22 mouse cellular contexts compared by ENCODE assay signal in the genomic region with DNA sequence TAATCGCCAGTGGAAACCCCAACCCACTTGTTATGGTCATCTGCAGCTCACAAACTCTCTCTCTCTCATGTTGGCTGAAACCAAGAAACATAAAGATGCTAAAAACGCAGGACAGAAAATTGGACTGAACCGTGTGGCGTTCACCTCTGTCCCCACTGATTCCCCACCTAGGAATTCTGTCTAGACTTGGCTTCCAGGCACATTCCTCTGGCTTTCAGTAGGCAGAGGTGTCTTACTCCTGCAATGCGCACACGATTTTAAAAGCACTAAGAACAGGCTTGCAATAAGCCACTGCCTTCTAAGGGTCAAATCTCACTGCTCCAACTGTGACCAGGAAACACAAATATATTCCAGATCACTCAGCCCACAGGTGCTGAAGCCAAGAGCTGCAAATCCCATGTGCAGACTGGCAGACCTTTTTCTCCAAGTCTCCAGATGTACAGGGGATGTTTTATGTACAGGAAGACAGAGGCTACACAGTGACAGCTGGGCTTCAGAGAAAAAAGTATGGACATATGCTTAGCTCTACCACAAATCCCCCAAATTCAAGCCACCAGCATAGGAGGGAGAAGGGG.
DNase-seq lines count a peak whose midpoint lies in the region; ATAC-seq and TF ChIP-seq lines count a peak whose summit lies in the region.
"Had no signal": no experiment of that assay in that cellular context is flagged by ENCODE, and none has a peak within 500 bp of the region (broad histone marks: within the 10 kb centered on the region; RNA-seq: fewer than 3 reads in every experiment).

No protein-coding gene starts in this region.

- DNase-seq in embryo, embryonic 11 days, result peak; percentile 16
- DNase-seq in embryo, embryonic 9.5 days (ENCODE audit: extremely low spot score), result no peak
- DNase-seq in embryonic facial prominence, embryonic 14.5 days (ENCODE audit: low spot score), result peak; percentile 45
- no peak for DNase-seq in adrenal gland, adult 2 months
- DNase-seq in adrenal gland, adult 18-20 months (ENCODE audit: low spot score in 2 of 2), result no peak
- DNase-seq in left cerebral cortex, adult 9 months (ENCODE audit: low spot score in 2 of 2), result no peak
- DNase-seq: adrenal gland, postnatal 25 days; cerebellum, adult 8-10 months; forebrain, postnatal 0 days; gastrocnemius, adult 2 months; kidney, adult 11 months; kidney, postnatal 36 days; layer of hippocampus, postnatal 36 days; liver, embryonic 13.5 days; lung, adult 2 months; thymus, adult 2 months; thymus, postnatal 4 days had no signal

- peak overlapping the region; percentile 33; the same call in 1 of the 2 replicates for H3K27ac ChIP-seq in ES-Bruce4 (ENCODE audit: insufficient read depth, low read length)
- H3K27ac ChIP-seq in embryonic facial prominence, embryonic 14.5 days (replicated peaks; ENCODE audit: low read depth, low read length), result no peak overlapping the region
- H3K27ac ChIP-seq in limb, embryonic 12.5 days, result no peak overlapping the region
- H3K27ac ChIP-seq: gastrocnemius, adult 2 months; hindbrain, embryonic 12.5 days; kidney, embryonic 15.5 days; liver, embryonic 13.5 days had no signal

- no peaks in the 10 kb centered on the region for H3K9me3 ChIP-seq in ES-Bruce4 (replicated peaks; ENCODE audit: control insufficient read depth, insufficient read depth, low read length, poor library complexity, severe bottlenecking)
- no peaks in the 10 kb centered on the region for H3K9me3 ChIP-seq in embryonic facial prominence, embryonic 14.5 days (ENCODE audit: control insufficient read depth, low read length)
- H3K9me3 ChIP-seq in limb, embryonic 12.5 days, result no peaks in the 10 kb centered on the region
- H3K9me3 ChIP-seq: hindbrain, embryonic 12.5 days; kidney, embryonic 15.5 days; liver, embryonic 13.5 days; megakaryocyte, embryonic 14.5 days had no signal

- peaks cover 2% of the 10 kb centered on the region for H3K4me1 ChIP-seq in ES-Bruce4 (ENCODE audit: control insufficient read depth, insufficient read depth, low read length)
- H3K4me1 ChIP-seq in embryonic facial prominence, embryonic 14.5 days (ENCODE audit: control insufficient read depth, insufficient read depth, low read length), result peaks cover 10% of the 10 kb centered on the region
- H3K4me1 ChIP-seq in limb, embryonic 12.5 days (replicated peaks), result peaks cover 14% of the 10 kb centered on the region; the same call in 1 of the 2 replicates
- H3K4me1 ChIP-seq: hindbrain, embryonic 12.5 days; kidney, embryonic 15.5 days; liver, embryonic 13.5 days; megakaryocyte, embryonic 14.5 days had no signal

- WGBS in embryonic facial prominence, embryonic 14.5 days, result 34% methylated on average over 6 of the region's 6 CpGs
- WGBS in limb, embryonic 12.5 days, result 35% methylated on average over 6 of the region's 6 CpGs

- no peak for TF ChIP-seq CTCF in ES-Bruce4 (IDR thresholded peaks at IDR 0.05; ENCODE audit: low read depth, low read length)

- TF ChIP-seq POLR2A in ES-Bruce4 (IDR thresholded peaks at IDR 0.05; ENCODE audit: insufficient read depth, low read length), result no peak

- peak; percentile 70; the same call in 1 of the 2 replicates for ATAC-seq in embryonic facial prominence, embryonic 14.5 days (ENCODE audit: low read depth)
- peak; percentile 81 for ATAC-seq in limb, embryonic 12.5 days (ENCODE audit: insufficient number of reproducible peaks, insufficient read depth, low FRiP score, low TSS enrichment, low read depth)
- ATAC-seq: forebrain, postnatal 0 days had no signal

- H3K27me3 ChIP-seq in ES-Bruce4 (ENCODE audit: control insufficient read depth, insufficient read depth, low read length, poor library complexity, severe bottlenecking), result no peaks in the 10 kb centered on the region
- no peaks in the 10 kb centered on the region for H3K27me3 ChIP-seq in embryonic facial prominence, embryonic 14.5 days (replicated peaks; ENCODE audit: control insufficient read depth, insufficient read depth, low read length)
- no peaks in the 10 kb centered on the region for H3K27me3 ChIP-seq in limb, embryonic 12.5 days
- H3K27me3 ChIP-seq: hindbrain, embryonic 12.5 days; kidney, embryonic 15.5 days; liver, embryonic 13.5 days; megakaryocyte, embryonic 14.5 days had no signal

- no peak for TF ChIP-seq EP300 in ES-Bruce4 (IDR thresholded peaks at IDR 0.05; ENCODE audit: insufficient read depth, low read depth, low read length)

- no peak overlapping the region for H3K4me2 ChIP-seq in embryonic facial prominence, embryonic 14.5 days (ENCODE audit: low read depth, low read length)
- H3K4me2 ChIP-seq in limb, embryonic 12.5 days, result no peak overlapping the region
- H3K4me2 ChIP-seq: hindbrain, embryonic 12.5 days; kidney, embryonic 15.5 days; liver, embryonic 13.5 days had no signal

- H3K36me3 ChIP-seq in ES-Bruce4 (ENCODE audit: control insufficient read depth, insufficient read depth, low read length, poor library complexity, severe bottlenecking), result no peaks in the 10 kb centered on the region
- H3K36me3 ChIP-seq in embryonic facial prominence, embryonic 14.5 days (ENCODE audit: control insufficient read depth, insufficient read depth, low read length), result no peaks in the 10 kb centered on the region
- no peaks in the 10 kb centered on the region for H3K36me3 ChIP-seq in limb, embryonic 12.5 days
- H3K36me3 ChIP-seq: hindbrain, embryonic 12.5 days; kidney, embryonic 15.5 days; liver, embryonic 13.5 days had no signal

- no peak overlapping the region for H3K4me3 ChIP-seq in ES-Bruce4 (ENCODE audit: low read depth, low read length)
- H3K4me3 ChIP-seq in embryonic facial prominence, embryonic 14.5 days (ENCODE audit: low read depth, low read length), result no peak overlapping the region
- H3K4me3 ChIP-seq in limb, embryonic 12.5 days (replicated peaks), result no peak overlapping the region
- H3K4me3 ChIP-seq: gastrocnemius, adult 2 months; hindbrain, embryonic 12.5 days; kidney, embryonic 15.5 days; liver, embryonic 13.5 days; megakaryocyte, embryonic 14.5 days had no signal

- H3K9ac ChIP-seq in ES-Bruce4 (ENCODE audit: low read depth, poor library complexity, severe bottlenecking), result no peak overlapping the region
- H3K9ac ChIP-seq in embryonic facial prominence, embryonic 14.5 days (ENCODE audit: low read depth, low read length), result no peak overlapping the region
- H3K9ac ChIP-seq in limb, embryonic 12.5 days (replicated peaks), result no peak overlapping the region
- H3K9ac ChIP-seq: forebrain, postnatal 0 days; hindbrain, embryonic 12.5 days; kidney, embryonic 15.5 days; liver, embryonic 13.5 days had no signal

Comparison
In these comparisons a context has a peak if more than half of its experiments do, and no peak if none do; other contexts are left out.
1. DNase-seq: peak in embryo, embryonic 11 days (single experiment) and embryonic facial prominence, embryonic 14.5 days (single experiment); none in embryo, embryonic 9.5 days (single experiment), adrenal gland, adult 2 months (single experiment), adrenal gland, adult 18-20 months (0 of 2) and left cerebral cortex, adult 9 months (0 of 2).